9 mouse cellular contexts compared by ENCODE assay signal in genomic region chr17:56257181-56257894, GRCm38 (mm10). TPM values are rescaled to one million over a fixed set of nuclear protein-coding genes. Genes with fewer than 3 reads are reported as not detected.
DNase-seq lines count a peak whose midpoint lies in the region; ATAC-seq and TF ChIP-seq lines count a peak whose summit lies in the region.
"Had no signal": no experiment of that assay in that cellular context is flagged by ENCODE, and none has a peak within 500 bp of the region (broad histone marks: within the 10 kb centered on the region; RNA-seq: fewer than 3 reads in every experiment).

No protein-coding gene starts in this region.

- peaks cover 45% of the 10 kb centered on the region for H3K36me3 ChIP-seq in forebrain, embryonic 14.5 days (ENCODE audit: control insufficient read depth, insufficient read depth, low read length)
- peaks cover 44% of the 10 kb centered on the region for H3K36me3 ChIP-seq in kidney, embryonic 15.5 days
- peaks cover 30% of the 10 kb centered on the region for H3K36me3 ChIP-seq in midbrain, postnatal 0 days (ENCODE audit: insufficient read depth, low read length)

- no peaks in the 10 kb centered on the region for H3K9me3 ChIP-seq in forebrain, embryonic 14.5 days (replicated peaks; ENCODE audit: control insufficient read depth, low read length)
- no peaks in the 10 kb centered on the region for H3K9me3 ChIP-seq in kidney, embryonic 15.5 days (replicated peaks)
- no peaks in the 10 kb centered on the region for H3K9me3 ChIP-seq in midbrain, postnatal 0 days (ENCODE audit: low read length)

- 15% methylated on average over 48 of the region's 58 CpGs for WGBS in forebrain, embryonic 14.5 days
- WGBS in kidney, embryonic 15.5 days: 7% methylated on average over 58 of the region's 58 CpGs
- WGBS in midbrain, postnatal 0 days: 12% methylated on average over 51 of the region's 58 CpGs

- H3K4me1 ChIP-seq in forebrain, embryonic 14.5 days (ENCODE audit: control insufficient read depth, insufficient read depth, low read length): peaks cover 4% of the 10 kb centered on the region
- H3K4me1 ChIP-seq in kidney, embryonic 15.5 days: peaks cover 53% of the 10 kb centered on the region
- H3K4me1 ChIP-seq in midbrain, postnatal 0 days (ENCODE audit: insufficient read depth, low read length): peaks cover 10% of the 10 kb centered on the region

- POLR2A ChIA-PET in Patski (lab: Charles Lee): no interaction called here

- DNase-seq in layer of hippocampus, adult 11-12 months (ENCODE audit: low spot score): peak; percentile 36
- no peak for DNase-seq in layer of hippocampus, postnatal 14 days (ENCODE audit: low spot score in 2 of 2)
- no peak for DNase-seq in Patski (ENCODE audit: low read depth, low spot score)
- no peak for DNase-seq in forebrain, embryonic 14.5 days (ENCODE audit: low spot score)
- DNase-seq in midbrain, postnatal 0 days (ENCODE audit: low spot score): no peak
- no peak for DNase-seq in layer of hippocampus, adult 9-11 months

- peak; percentile 3 for ATAC-seq in Patski
- no peak for ATAC-seq in forebrain, embryonic 14.5 days
- ATAC-seq in kidney, embryonic 15.5 days (replicated peaks; ENCODE audit: low FRiP score): peak; percentile 1; the same call in 1 of the 2 replicates
- ATAC-seq in midbrain, postnatal 0 days (ENCODE audit: low FRiP score): peak; percentile 2; the same call in 1 of the 2 replicates
- no peak for ATAC-seq in monocyte, adult 5-6 weeks (replicated peaks; ENCODE audit: insufficient number of reproducible peaks, low FRiP score, low TSS enrichment, poor library complexity, severe bottlenecking)

- no peak for TF ChIP-seq CTCF in Patski (IDR thresholded peaks at IDR 0.05)
- TF ChIP-seq CTCF in midbrain, postnatal 0 days (IDR thresholded peaks at IDR 0.05): no peak

- no peak overlapping the region for H3K27ac ChIP-seq in forebrain, embryonic 14.5 days (ENCODE audit: low read depth, low read length)
- H3K27ac ChIP-seq in kidney, embryonic 15.5 days: peak overlapping the region; percentile 85
- H3K27ac ChIP-seq in midbrain, postnatal 0 days (ENCODE audit: low read depth, low read length): peak overlapping the region; percentile 80

- peak overlapping the region; percentile 67 for H3K9ac ChIP-seq in forebrain, embryonic 14.5 days (ENCODE audit: low read length)
- H3K9ac ChIP-seq in kidney, embryonic 15.5 days: peak overlapping the region; percentile 67
- peak overlapping the region; percentile 64 for H3K9ac ChIP-seq in midbrain, postnatal 0 days (replicated peaks; ENCODE audit: low read length, poor library complexity, severe bottlenecking)

- peak overlapping the region; percentile 92 for H3K4me2 ChIP-seq in forebrain, embryonic 14.5 days (ENCODE audit: low read length)
- H3K4me2 ChIP-seq in kidney, embryonic 15.5 days: peak overlapping the region; percentile 93
- peak overlapping the region; percentile 75 for H3K4me2 ChIP-seq in midbrain, postnatal 0 days (ENCODE audit: low read depth, low read length, poor library complexity, severe bottlenecking)

- H3K4me3 ChIP-seq in forebrain, embryonic 14.5 days (ENCODE audit: low read depth, low read length): peak overlapping the region; percentile 59
- H3K4me3 ChIP-seq in kidney, embryonic 15.5 days (replicated peaks): peak overlapping the region; percentile 71
- peak overlapping the region; percentile 62 for H3K4me3 ChIP-seq in midbrain, postnatal 0 days (ENCODE audit: low read depth, low read length)

- in situ Hi-C loops in Patski (cut with MboI; ENCODE audit: low pct_unique_long_range_greater_than_20kb): loop anchor here (10.0 kb wide), 1 partner anchor 53 kb away; no protein-coding TSS in a partner anchor

- CTCF ChIA-PET in Patski (lab: Charles Lee): interaction anchor here (0.7 kb wide), 1 partner anchor 100 kb away, joined by 3 read pairs; no protein-coding TSS in a partner anchor

- no peaks in the 10 kb centered on the region for H3K27me3 ChIP-seq in Patski
- no peaks in the 10 kb centered on the region for H3K27me3 ChIP-seq in forebrain, embryonic 14.5 days (replicated peaks; ENCODE audit: control insufficient read depth, insufficient read depth, low read length)
- no peaks in the 10 kb centered on the region for H3K27me3 ChIP-seq in kidney, embryonic 15.5 days
- no peaks in the 10 kb centered on the region for H3K27me3 ChIP-seq in midbrain, postnatal 0 days (ENCODE audit: insufficient read depth, low read length)

RNA-seq across cellular contexts. Expression of gene Fem1a, which starts 0.7 kb away (rescaled TPM):
- total RNA-seq in layer of hippocampus, postnatal 14 days (2021): 10 to 100 TPM; 41.6 to 44.7 TPM
- 17.2 TPM for polyA plus RNA-seq in Patski (2021)
- 18.0 and 22.0 TPM in 2 replicates for polyA plus RNA-seq in forebrain, embryonic 14.5 days (2014; fragmentation: Nextera tagmentation; extraction: Ambion mirVana)
- polyA plus RNA-seq in kidney, embryonic 15.5 days (2015; fragmentation: Nextera tagmentation; extraction: Ambion mirVana): 13.1 TPM in 2 replicates
- total RNA-seq in midbrain, postnatal 0 days (2014; rRNA removed): 43.2 and 45.3 TPM in 2 replicates
- 13.8 and 14.2 TPM in 2 replicates for polyA plus RNA-seq in midbrain, postnatal 0 days (2015; fragmentation: Nextera tagmentation; extraction: Ambion mirVana)
- 13.2 to 22.7 TPM (median 13.6 TPM) in 3 replicates for total RNA-seq in monocyte, adult 5-6 weeks (2017)

RNA-seq across cellular contexts. Expression of gene Ticam1, which starts 19.2 kb away (rescaled TPM):
- 1 to 10 TPM; 6.2 to 7.4 TPM for total RNA-seq in layer of hippocampus, postnatal 14 days (2021)
- polyA plus RNA-seq in Patski (2021): 23.9 TPM
- 1.5 and 2.2 TPM in 2 replicates for polyA plus RNA-seq in forebrain, embryonic 14.5 days (2014; fragmentation: Nextera tagmentation; extraction: Ambion mirVana)
- polyA plus RNA-seq in kidney, embryonic 15.5 days (2015; fragmentation: Nextera tagmentation; extraction: Ambion mirVana): 6.0 and 6.2 TPM in 2 replicates
- 3.1 and 3.7 TPM in 2 replicates for total RNA-seq in midbrain, postnatal 0 days (2014; rRNA removed)
- 0.91 and 1.1 TPM in 2 replicates for polyA plus RNA-seq in midbrain, postnatal 0 days (2015; fragmentation: Nextera tagmentation; extraction: Ambion mirVana)
- total RNA-seq in monocyte, adult 5-6 weeks (2017): 2.6 to 11.4 TPM (median 3.9 TPM) in 3 replicates

RNA-seq across cellular contexts. Expression of gene Plin3, which starts 35.3 kb away (rescaled TPM):
- total RNA-seq in layer of hippocampus, postnatal 14 days (2021): 1 to 10 TPM; 5.1 to 9.1 TPM
- 82.5 TPM for polyA plus RNA-seq in Patski (2021)
- 15.3 and 17.8 TPM in 2 replicates for polyA plus RNA-seq in forebrain, embryonic 14.5 days (2014; fragmentation: Nextera tagmentation; extraction: Ambion mirVana)
- polyA plus RNA-seq in kidney, embryonic 15.5 days (2015; fragmentation: Nextera tagmentation; extraction: Ambion mirVana): 68.9 and 77.4 TPM in 2 replicates
- 8.1 and 12.4 TPM in 2 replicates for total RNA-seq in midbrain, postnatal 0 days (2014; rRNA removed)
- 9.6 and 12.1 TPM in 2 replicates for polyA plus RNA-seq in midbrain, postnatal 0 days (2015; fragmentation: Nextera tagmentation; extraction: Ambion mirVana)
- total RNA-seq in monocyte, adult 5-6 weeks (2017): 10.2 to 15.5 TPM (median 13.4 TPM) in 3 replicates

RNA-seq across cellular contexts. Expression of gene Dpp9, which starts 38.6 kb away (rescaled TPM):
- 10 to 100 TPM; 49.4 to 52.4 TPM for total RNA-seq in layer of hippocampus, postnatal 14 days (2021)
- 58.5 TPM for polyA plus RNA-seq in Patski (2021)
- 18.3 and 25.9 TPM in 2 replicates for polyA plus RNA-seq in forebrain, embryonic 14.5 days (2014; fragmentation: Nextera tagmentation; extraction: Ambion mirVana)
- polyA plus RNA-seq in kidney, embryonic 15.5 days (2015; fragmentation: Nextera tagmentation; extraction: Ambion mirVana): 38.9 and 43.8 TPM in 2 replicates
- total RNA-seq in midbrain, postnatal 0 days (2014; rRNA removed): 24.6 and 29.7 TPM in 2 replicates
- polyA plus RNA-seq in midbrain, postnatal 0 days (2015; fragmentation: Nextera tagmentation; extraction: Ambion mirVana): 19.4 and 19.7 TPM in 2 replicates
- total RNA-seq in monocyte, adult 5-6 weeks (2017): 8.4 to 20.3 TPM (median 11.7 TPM) in 3 replicates

RNA-seq across cellular contexts. Expression of gene Arrdc5, which starts 42.7 kb away (rescaled TPM):
- total RNA-seq in layer of hippocampus, postnatal 14 days (2021): not detected
- not detected for polyA plus RNA-seq in Patski (2021)
- polyA plus RNA-seq in forebrain, embryonic 14.5 days (2014; fragmentation: Nextera tagmentation; extraction: Ambion mirVana): not detected in 2 replicates
- polyA plus RNA-seq in kidney, embryonic 15.5 days (2015; fragmentation: Nextera tagmentation; extraction: Ambion mirVana): 0.31 TPM in 1 of 2 replicates, not detected in the other
- total RNA-seq in midbrain, postnatal 0 days (2014; rRNA removed): not detected in 2 replicates
- polyA plus RNA-seq in midbrain, postnatal 0 days (2015; fragmentation: Nextera tagmentation; extraction: Ambion mirVana): not detected in 2 replicates
- total RNA-seq in monocyte, adult 5-6 weeks (2017): not detected in 3 replicates
- polyA plus RNA-seq: brain, embryonic 14.5 days had no signal

Comparison
In these comparisons a context has a peak if more than half of its experiments do, and no peak if none do; other contexts are left out.
1. ATAC-seq: peak in Patski (single experiment), kidney, embryonic 15.5 days (single experiment) and midbrain, postnatal 0 days (single experiment); none in forebrain, embryonic 14.5 days (single experiment) and monocyte, adult 5-6 weeks (single experiment).
2. Peak in every context shown above with its lines, with median percentiles within 50 percentile points of each other: H3K4me2 ChIP-seq, H3K4me3 ChIP-seq and H3K9ac ChIP-seq.